Mouse (Mus musculus) cerebellum, adult 2 months (tissue): ENCODE measurements around the gene Abracl.

Experiments
- CTCF ChIP-seq: fragments of 200-500 bp; IDR thresholded peaks from 2 replicates; pipeline ENCODE4 v1.5.1; 2011; ENCODE audit warnings: low read depth, mild to moderate bottlenecking, control low read depth, low read length, moderate library complexity, borderline replicate concordance; ENCODE audit not compliant: insufficient read depth
- POLR2A ChIP-seq: fragments of 200-500 bp; IDR thresholded peaks from 2 replicates; pipeline ENCODE4 v1.6.1; 2011; ENCODE audit warnings: low read length, control low read depth, borderline replicate concordance; ENCODE audit not compliant: insufficient read depth

DNA sequence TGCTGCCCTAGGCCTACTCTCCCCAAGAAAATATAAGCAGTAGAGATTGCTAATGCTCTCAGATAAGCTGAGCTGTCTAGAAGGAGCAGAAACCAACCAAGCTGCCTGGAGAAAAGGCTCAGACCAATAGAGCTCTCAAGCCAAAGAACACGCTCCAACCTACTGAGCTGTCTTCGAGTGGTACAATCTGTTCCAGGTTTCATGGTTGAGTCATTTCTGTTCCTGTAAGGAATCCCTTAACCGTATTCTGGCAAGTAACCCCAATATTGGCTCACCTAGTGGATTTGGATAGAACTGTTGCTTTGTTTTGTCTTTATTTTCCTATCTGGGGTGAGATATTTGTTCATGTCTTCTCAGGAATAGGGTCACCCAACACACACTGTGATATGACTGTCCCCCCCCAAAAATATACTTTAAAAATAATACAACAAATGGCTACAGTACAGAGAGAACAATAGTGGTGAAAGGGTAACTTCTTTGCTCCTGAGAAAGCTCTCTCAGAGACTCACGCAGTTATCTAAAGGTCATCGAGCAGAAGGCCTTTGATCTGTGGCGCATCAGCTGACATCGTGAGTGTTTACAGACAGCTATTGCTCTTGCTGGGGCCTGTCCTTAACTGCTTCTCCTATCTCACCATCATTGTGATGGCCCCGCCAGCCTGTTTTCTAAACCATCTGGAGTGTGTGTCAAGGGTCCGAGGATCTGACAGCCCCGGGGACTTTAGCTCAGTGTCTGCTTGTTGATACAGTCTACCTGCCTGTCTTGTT lies 24.5 kb upstream of the Abracl start:
- TF ChIP-seq CTCF = no peak
- no peak for TF ChIP-seq POLR2A
